Mouse (Mus musculus) duodenum, adult 2 months (tissue): Measurements from ENCODE around the gene Spint2. TPM values are rescaled to one million over a fixed set of nuclear protein-coding genes. Genes with fewer than 3 reads are reported as not detected.

Experiments used
- polyA plus RNA-seq: library from polyadenylated mRNA; depleted of rRNA; stranded (reverse); fragments of >200 nt; gene quantifications from 2 replicates; pipeline ENCODE4 v1.2.3, GENCODE M21; 2012; ENCODE audit warnings: low replicate concordance; rRNA removed

The Spint2 gene
- 764 and 2,886 TPM in 2 replicates for polyA plus RNA-seq

GRCm38 (mm10) chr7:29281201-29282073 is at the start of gene Spint2:
Spint2 (minus strand) TSS chr7:29281912.

GRCm38 (mm10) chr7:29303738-29304462 is 22.2 kb upstream of the Spint2 start, which contains the start of gene Dpf1:
Dpf1 (plus strand) TSS chr7:29303951.

GRCm38 (mm10) chr7:29288942-29289638 is 7.4 kb upstream of the Spint2 start, which contains the start of gene Ppp1r14a:
Ppp1r14a (plus strand) TSS chr7:29289308.

GRCm38 (mm10) chr7:29248261-29248841 is 33.4 kb downstream of the Spint2 start, which contains the start of gene 2200002D01Rik:
2200002D01Rik (minus strand) TSS chr7:29248466.

GRCm38 (mm10) chr7:29238019-29238967 is 43.4 kb downstream of the Spint2 start, which contains the start of gene Yif1b:
Yif1b (plus strand) TSS chr7:29238329.

GRCm38 (mm10) chr7:29232247-29233013 is 49.3 kb downstream of the Spint2 start, which contains the start of gene Kcnk6:
Kcnk6 (minus strand) TSS chr7:29232515.

GRCm38 (mm10) chr7:29213675-29214082 is 68.0 kb downstream of the Spint2 start, which contains the start of gene Catsperg1:
Catsperg1 (minus strand) TSS chr7:29214035.

Other genes starting within 250 kb of the Spint2 start
- gene Ryr1, start 156.7 kb downstream of the Spint2 start, polyA plus RNA-seq, result under 0.01 and 0.05 TPM in 2 replicates
- gene Rasgrp4, start 147.1 kb downstream of the Spint2 start, polyA plus RNA-seq, result 3.5 and 4.2 TPM in 2 replicates
- gene Fam98c, start 125.7 kb downstream of the Spint2 start, polyA plus RNA-seq, result 135 and 295 TPM in 2 replicates
- 0.97 and 1.5 TPM in 2 replicates for gene Ggn, start 111.7 kb downstream of the Spint2 start, polyA plus RNA-seq
- gene Spred3, start 111.5 kb downstream of the Spint2 start, polyA plus RNA-seq, result 1.1 and 2.2 TPM in 2 replicates
- gene Psmd8, start 101.2 kb downstream of the Spint2 start, polyA plus RNA-seq, result 80.4 and 112 TPM in 2 replicates
- 0.19 and 0.48 TPM in 2 replicates for gene Catsperg1, start 67.9 kb downstream of the Spint2 start, polyA plus RNA-seq
- 22.4 and 52.7 TPM in 2 replicates for gene Kcnk6, start 49.4 kb downstream of the Spint2 start, polyA plus RNA-seq
- gene Yif1b, start 43.6 kb downstream of the Spint2 start, polyA plus RNA-seq, result 56.6 and 58.6 TPM in 2 replicates
- 437 and 814 TPM in 2 replicates for gene 2200002D01Rik, start 33.4 kb downstream of the Spint2 start, polyA plus RNA-seq
- gene Ppp1r14a, start 7.4 kb upstream of the Spint2 start, polyA plus RNA-seq, result 21.4 and 39.1 TPM in 2 replicates
- 0.48 and 2.4 TPM in 2 replicates for gene Dpf1, start 22.0 kb upstream of the Spint2 start, polyA plus RNA-seq
- 107 and 115 TPM in 2 replicates for gene Sipa1l3, start 236.7 kb upstream of the Spint2 start, polyA plus RNA-seq